Mouse (Mus musculus): Measurements from ENCODE around the gene Atmin. TPM values are rescaled to one million over a fixed set of nuclear protein-coding genes. Genes with fewer than 3 reads are reported as not detected.

Atmin gene
- polyA plus RNA-seq, 1 experiment from 2014 or later: 6.1 TPM

DNA sequence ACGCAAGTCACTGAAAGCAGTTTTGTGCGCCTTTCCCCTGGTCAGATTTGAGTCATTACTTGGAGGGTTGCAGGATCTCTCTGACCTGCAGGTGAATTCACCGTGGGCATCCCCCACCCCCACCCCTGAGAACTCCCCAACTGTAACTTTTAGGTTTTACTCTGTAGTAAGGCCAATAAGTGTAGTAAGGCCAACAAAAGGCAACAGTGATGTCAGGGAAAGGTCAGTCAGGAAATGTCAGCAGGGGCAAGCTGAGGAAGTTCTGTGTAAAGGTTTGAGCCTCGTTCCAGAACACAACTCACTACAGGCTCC, 1.1 kb downstream of the Atmin start:
- Histone ChIP-seq H3K4me2 (replicated peaks; ENCODE audit: low read depth) (peak overlapping the region; percentile 99), H3K9me3 (ENCODE audit: control insufficient read depth, low read length) (no peaks in the 10 kb centered on the region), H3K36me3 (ENCODE audit: control insufficient read depth, insufficient read depth, low read length) (no peaks in the 10 kb centered on the region), H3K4me1 (replicated peaks; ENCODE audit: control insufficient read depth, insufficient read depth) (no peaks in the 10 kb centered on the region), H3K9ac (ENCODE audit: low read length) (peak overlapping the region; percentile 90; the same call in 1 of the 2 replicates), H3K27ac (replicated peaks) (no peak overlapping the region; the same call in 1 of the 2 replicates), H3K4me3 (ENCODE audit: low read depth, low read length) (peak overlapping the region; percentile 96), H3K27me3 (ENCODE audit: control insufficient read depth, insufficient read depth, low read length) (no peaks in the 10 kb centered on the region)
- 16% methylated on average over 4 of the region's 4 CpGs for WGBS
- ATAC-seq (ENCODE audit: low FRiP score, low TSS enrichment) (no peak), DNase-seq (ENCODE audit: low spot score) (no peak)
- TF ChIP-seq CTCF (IDR thresholded peaks at IDR 0.05; ENCODE audit: low read depth) (no peak), EP300 (optimal IDR thresholded peaks at IDR 0.05) (no peak)

DNA sequence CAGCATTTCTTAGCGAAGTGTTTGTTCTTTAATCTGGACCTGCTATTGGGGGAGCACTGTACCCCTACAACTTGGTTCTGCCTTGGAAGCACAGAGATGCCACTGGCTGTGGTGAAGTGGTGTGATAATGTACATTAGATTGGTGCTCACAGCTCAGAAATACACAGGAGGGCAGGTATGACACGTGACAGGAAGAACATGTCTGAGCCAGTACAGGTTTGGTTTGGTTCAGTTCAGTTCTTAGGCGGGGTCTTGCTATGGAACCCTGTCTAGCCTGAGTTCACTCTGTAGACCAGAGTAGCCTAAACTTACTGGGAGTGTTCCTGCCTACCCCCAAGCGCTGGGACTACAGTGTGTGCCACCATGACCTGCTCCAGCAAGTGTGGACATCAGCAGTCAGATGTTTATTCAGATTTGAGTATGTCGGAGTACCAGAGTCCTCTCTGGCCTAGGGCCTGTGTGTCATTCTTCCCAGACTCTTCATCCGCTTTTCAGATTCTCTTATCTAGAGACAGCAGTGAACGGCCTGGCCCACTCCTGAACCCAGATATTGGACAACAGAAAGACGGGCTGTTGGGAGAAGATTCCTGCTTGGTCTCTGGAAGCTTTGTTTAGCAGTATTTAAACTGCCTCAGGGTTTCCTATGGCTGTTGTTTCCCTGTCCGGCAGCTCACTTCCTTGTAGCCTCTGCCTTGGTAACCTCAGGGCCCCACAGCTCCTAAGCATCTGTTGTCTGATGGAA, 2.1 kb downstream of the Atmin start:
- WGBS: 72% methylated on average over 9 of the region's 9 CpGs
- no peaks in the 10 kb centered on the region for H3K9me3 ChIP-seq (ENCODE audit: control insufficient read depth, low read length)
- no peaks in the 10 kb centered on the region for H3K27me3 ChIP-seq (ENCODE audit: control insufficient read depth, insufficient read depth, low read length)

DNA sequence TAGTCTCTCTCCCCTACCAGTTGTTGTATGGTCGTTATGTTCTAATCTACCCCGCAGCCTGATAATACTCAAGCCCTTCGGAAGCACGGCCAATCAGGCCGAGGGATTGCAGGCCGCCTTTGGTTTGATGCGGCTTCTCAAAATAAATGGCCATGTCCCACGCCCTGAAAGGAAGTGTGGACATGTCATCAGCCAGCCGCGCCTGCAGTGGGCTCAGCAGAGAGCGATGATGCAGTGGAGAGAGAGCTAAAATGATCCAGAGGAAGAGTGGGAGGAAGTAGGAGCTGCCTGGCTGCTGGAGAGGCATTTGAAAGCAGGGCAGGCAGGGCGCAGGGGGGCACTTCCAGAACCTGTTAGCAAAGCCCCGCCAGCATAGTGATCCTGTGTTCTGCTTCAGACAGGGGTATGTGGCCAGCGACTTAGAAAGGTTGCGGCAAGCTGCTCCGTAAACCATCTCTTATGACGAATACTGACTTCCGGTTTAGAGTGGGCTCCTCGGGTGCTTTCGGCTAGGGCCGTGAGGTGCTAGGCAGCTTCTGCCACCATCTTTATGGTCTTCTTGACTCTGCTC, 3.2 kb downstream of the Atmin start:
- Histone ChIP-seq H3K4me2 (replicated peaks; ENCODE audit: low read depth) (0 out of 2 replicates have a peak overlapping the region, but pooled peaks have one; percentile 19), H3K9ac (ENCODE audit: low read length) (no peak overlapping the region), H3K27ac (replicated peaks) (no peak overlapping the region), H3K36me3 (ENCODE audit: control insufficient read depth, insufficient read depth, low read length) (no peaks in the 10 kb centered on the region), H3K4me3 (ENCODE audit: low read depth, low read length) (no peak overlapping the region), H3K9me3 (ENCODE audit: control insufficient read depth, low read length) (no peaks in the 10 kb centered on the region), H3K27me3 (ENCODE audit: control insufficient read depth, insufficient read depth, low read length) (no peaks in the 10 kb centered on the region), H3K4me1 (replicated peaks; ENCODE audit: control insufficient read depth, insufficient read depth) (no peaks in the 10 kb centered on the region)
- ATAC-seq (ENCODE audit: low FRiP score, low TSS enrichment) (no peak), DNase-seq (ENCODE audit: low spot score) (no peak)
- no peak for TF ChIP-seq EP300 (optimal IDR thresholded peaks at IDR 0.05)
- 78% methylated on average over 21 of the region's 21 CpGs for WGBS

More for the DNA sequence above, 2.1 kb downstream of the Atmin start:
- ATAC-seq (ENCODE audit: low FRiP score, low TSS enrichment) (no peak), DNase-seq (ENCODE audit: low spot score) (no peak)
- no peak for TF ChIP-seq EP300 (optimal IDR thresholded peaks at IDR 0.05)
- TF ChIP-seq CTCF (IDR thresholded peaks at IDR 0.05; ENCODE audit: low read depth): no peak
- no peaks in the 10 kb centered on the region for H3K4me1 ChIP-seq (replicated peaks; ENCODE audit: control insufficient read depth, insufficient read depth)
- H3K36me3 ChIP-seq (ENCODE audit: control insufficient read depth, insufficient read depth, low read length): no peaks in the 10 kb centered on the region
- H3K4me3 ChIP-seq (ENCODE audit: low read depth, low read length): no peak overlapping the region
- no peak overlapping the region for H3K9ac ChIP-seq (ENCODE audit: low read length)
- no peak overlapping the region for H3K4me2 ChIP-seq (replicated peaks; ENCODE audit: low read depth)
- H3K27ac ChIP-seq (replicated peaks): no peak overlapping the region

DNA sequence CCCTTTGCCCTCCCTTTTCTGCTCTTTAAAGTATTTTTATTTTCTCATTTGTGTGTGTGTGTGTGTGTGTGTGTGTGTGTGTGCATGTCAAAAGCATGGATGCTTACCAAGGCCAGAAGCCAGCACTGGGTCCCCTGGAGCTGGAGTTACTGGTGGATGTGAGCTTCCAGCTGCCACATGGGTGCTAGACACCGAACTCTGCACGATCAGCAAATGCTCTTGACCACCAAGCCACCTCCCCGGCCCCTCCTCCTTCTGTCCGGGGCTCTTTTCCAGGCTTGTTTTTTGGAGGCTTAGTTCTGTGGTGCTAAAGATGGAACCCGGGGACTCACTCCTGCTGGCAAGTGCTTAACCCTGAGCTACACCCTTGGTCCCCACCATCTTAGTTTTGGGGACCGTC, 3.7 kb downstream of the Atmin start:
- DNase-seq (ENCODE audit: low spot score): no peak
- Histone ChIP-seq H3K9me3 (ENCODE audit: control insufficient read depth, low read length) (no peaks in the 10 kb centered on the region), H3K27ac (replicated peaks) (no peak overlapping the region), H3K4me2 (replicated peaks; ENCODE audit: low read depth) (no peak overlapping the region), H3K27me3 (ENCODE audit: control insufficient read depth, insufficient read depth, low read length) (no peaks in the 10 kb centered on the region), H3K9ac (ENCODE audit: low read length) (no peak overlapping the region), H3K36me3 (ENCODE audit: control insufficient read depth, insufficient read depth, low read length) (no peaks in the 10 kb centered on the region), H3K4me1 (replicated peaks; ENCODE audit: control insufficient read depth, insufficient read depth) (no peaks in the 10 kb centered on the region), H3K4me3 (ENCODE audit: low read depth, low read length) (no peak overlapping the region)
- TF ChIP-seq EP300 (optimal IDR thresholded peaks at IDR 0.05): no peak
- TF ChIP-seq CTCF (IDR thresholded peaks at IDR 0.05; ENCODE audit: low read depth): no peak
- WGBS: 82% methylated on average over 6 of the region's 6 CpGs
- no peak for ATAC-seq (ENCODE audit: low FRiP score, low TSS enrichment)

DNA sequence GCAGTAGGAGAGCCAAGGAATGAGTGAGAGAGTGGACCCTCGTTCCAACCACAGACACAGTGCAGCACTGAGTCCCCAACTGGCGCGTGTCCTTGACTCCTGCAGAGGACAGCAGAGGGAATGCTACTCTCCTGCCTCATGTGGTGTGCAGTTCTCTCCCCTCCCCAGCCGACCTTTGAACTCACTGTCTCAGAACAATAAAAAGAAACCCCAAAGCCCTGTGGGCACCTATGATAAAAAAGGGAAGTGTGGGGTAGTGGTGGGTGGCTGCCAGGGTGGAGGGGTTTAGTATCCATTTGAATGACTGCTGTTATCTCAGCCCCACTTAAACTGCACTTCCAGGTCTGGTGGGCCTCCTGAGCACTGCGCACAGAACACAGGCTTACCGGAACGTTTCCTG, 4.4 kb downstream of the Atmin start:
- H3K27me3 ChIP-seq (ENCODE audit: control insufficient read depth, insufficient read depth, low read length): no peaks in the 10 kb centered on the region
- H3K27ac ChIP-seq (replicated peaks): no peak overlapping the region
- 79% methylated on average over 7 of the region's 7 CpGs for whole genome bisulfite sequencing
- H3K4me1 ChIP-seq (replicated peaks; ENCODE audit: control insufficient read depth, insufficient read depth): no peaks in the 10 kb centered on the region
- H3K4me2 ChIP-seq (replicated peaks; ENCODE audit: low read depth): no peak overlapping the region
- no peaks in the 10 kb centered on the region for H3K9me3 ChIP-seq (ENCODE audit: control insufficient read depth, low read length)
- DNase-seq (ENCODE audit: low spot score): no peak
- no peak overlapping the region for H3K4me3 ChIP-seq (ENCODE audit: low read depth, low read length)
- no peaks in the 10 kb centered on the region for H3K36me3 ChIP-seq (ENCODE audit: control insufficient read depth, insufficient read depth, low read length)
- TF ChIP-seq CTCF (IDR thresholded peaks at IDR 0.05; ENCODE audit: low read depth) (no peak), EP300 (optimal IDR thresholded peaks at IDR 0.05) (no peak)
- no peak for ATAC-seq (ENCODE audit: low FRiP score, low TSS enrichment)
- H3K9ac ChIP-seq (ENCODE audit: low read length): no peak overlapping the region

DNA sequence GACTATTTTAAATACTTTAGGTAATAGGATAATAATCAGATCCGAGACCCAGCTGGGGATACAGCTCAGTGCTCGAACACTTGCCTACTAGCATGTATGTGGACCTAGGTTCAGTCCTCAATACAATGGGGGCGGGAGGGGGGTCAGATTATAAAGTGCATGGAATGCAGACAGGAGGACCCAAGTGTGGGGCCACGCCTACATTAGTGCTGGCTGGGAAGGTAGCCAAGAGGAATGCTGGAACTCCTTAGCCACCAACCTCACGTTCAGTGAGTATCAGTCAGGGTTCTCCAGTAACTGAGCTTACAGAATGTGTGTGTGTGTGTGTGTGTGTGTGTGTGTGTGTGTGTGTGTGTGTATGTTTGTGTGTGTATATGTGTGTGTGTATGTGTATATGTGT, 8.2 kb downstream of the Atmin start:
- Histone ChIP-seq H3K4me2 (replicated peaks; ENCODE audit: low read depth) (no peak overlapping the region), H3K27ac (replicated peaks) (no peak overlapping the region), H3K27me3 (ENCODE audit: control insufficient read depth, insufficient read depth, low read length) (no peaks in the 10 kb centered on the region), H3K9ac (ENCODE audit: low read length) (no peak overlapping the region), H3K4me3 (ENCODE audit: low read depth, low read length) (no peak overlapping the region), H3K4me1 (replicated peaks; ENCODE audit: control insufficient read depth, insufficient read depth) (no peaks in the 10 kb centered on the region), H3K9me3 (ENCODE audit: control insufficient read depth, low read length) (no peaks in the 10 kb centered on the region), H3K36me3 (ENCODE audit: control insufficient read depth, insufficient read depth, low read length) (peaks cover 9% of the 10 kb centered on the region)
- ATAC-seq (ENCODE audit: low FRiP score, low TSS enrichment): peak; percentile 68
- DNase-seq (ENCODE audit: low spot score): peak; percentile 65
- TF ChIP-seq CTCF (IDR thresholded peaks at IDR 0.05; ENCODE audit: low read depth): no peak
- TF ChIP-seq EP300 (optimal IDR thresholded peaks at IDR 0.05): no peak
- 31% methylated on average over 5 of the region's 5 CpGs for WGBS

All from stomach, postnatal 0 days (tissue).